Mouse (Mus musculus) neural tube, embryonic 14.5 days (tissue): Measurements from ENCODE around the gene Fam198a. TPM values are rescaled to one million over a fixed set of nuclear protein-coding genes. Genes with fewer than 3 reads are reported as not detected.
A peak's percentile ranks its signal among the peaks of the same experiment; 100 is the strongest.

Experiments used
- ATAC-seq: fragments of 200-750 bp; cut with Nextera tagmentation; 2 replicates; pipeline ENCODE4 v1.8.0; 2017; ENCODE audit warnings: low read depth, mild to moderate bottlenecking, moderate TSS enrichment, moderate library complexity
- H3K27ac ChIP-seq: fragments of 300-500 bp; sonication (generic); 2 replicates; pipeline ENCODE4 v1.5.1; 2014; ENCODE audit warnings: low read depth, mild to moderate bottlenecking, control low read depth, low read length, moderate library complexity, mixed read lengths
- H3K27me3 ChIP-seq: fragments of 300-500 bp; sonication (generic); 2 replicates; pipeline ENCODE4 v1.6.1; 2014; ENCODE audit warnings: low read length; ENCODE audit not compliant: control insufficient read depth, insufficient read depth
- H3K36me3 ChIP-seq: fragments of 300-500 bp; sonication (generic); 2 replicates; pipeline ENCODE4 v1.6.1; 2014; ENCODE audit warnings: low read length, mixed read lengths; ENCODE audit not compliant: control insufficient read depth, insufficient read depth
- H3K4me1 ChIP-seq: fragments of 300-500 bp; sonication (generic); 2 replicates; pipeline ENCODE4 v1.6.1; 2014; ENCODE audit warnings: low read length; ENCODE audit not compliant: control insufficient read depth, insufficient read depth
- H3K4me2 ChIP-seq: fragments of 300-500 bp; sonication (generic); 2 replicates; pipeline ENCODE4 v1.6.1; 2014; ENCODE audit warnings: mild to moderate bottlenecking, low read depth, low read length, control low read depth
- H3K4me3 ChIP-seq: fragments of 300-500 bp; sonication (generic); 2 replicates; pipeline ENCODE4 v1.5.1; 2014; ENCODE audit warnings: low read depth, low read length, control low read depth, mixed read lengths
- H3K9ac ChIP-seq: fragments of 300-500 bp; sonication (generic); replicated peaks from 2 replicates; pipeline ENCODE4 v1.6.1; 2014; ENCODE audit warnings: low read depth, mild to moderate bottlenecking, control low read depth, low read length, mixed read lengths
- H3K9me3 ChIP-seq: fragments of 300-500 bp; sonication (generic); 2 replicates; pipeline ENCODE4 v1.6.1; 2016; ENCODE audit warnings: low read length; ENCODE audit not compliant: control insufficient read depth
- WGBS: fragments of 180-500 bp; shearing (Covaris S2); extraction: QIAGEN DNeasy Blood & Tissue Kit; methylation state at CpG from one replicate; pipeline ENCODE4 v1.1.7; 2014; 5-methylcytosine and 5-hydroxymethylcytosine counted together
- polyA plus RNA-seq: library from polyadenylated mRNA; unstranded; fragments of >200 nt; fragmentation: Nextera tagmentation; extraction: Ambion mirVana; gene quantifications from 2 replicates; pipeline ENCODE4 v1.2.1, GENCODE M21; 2014

The Fam198a gene
- polyA plus RNA-seq, 1 experiment from 2014 or later: 1.0 TPM

DNA sequence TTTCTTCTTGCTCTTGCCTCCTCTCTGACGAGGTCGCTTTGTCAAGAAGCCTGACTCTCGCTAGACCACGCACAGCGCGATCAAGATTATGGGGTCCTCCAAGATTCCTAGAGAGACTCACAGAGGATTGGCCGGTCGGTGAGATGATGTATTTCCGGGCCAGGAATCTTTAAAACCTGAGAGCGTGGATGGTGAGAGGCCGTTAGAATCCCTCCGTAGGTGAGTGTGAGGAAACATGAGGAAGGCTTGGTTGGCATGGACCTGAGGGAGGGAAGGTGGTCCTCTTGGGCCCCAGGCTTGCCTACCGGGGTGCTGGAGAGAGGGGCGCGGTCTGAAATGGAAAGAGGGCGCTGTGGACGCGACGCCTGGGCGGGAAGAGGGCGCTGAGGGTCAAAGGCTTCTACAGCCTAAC lies 12.8 kb upstream of the Fam198a start:
- H3K27ac ChIP-seq: peak overlapping the region; percentile 55; the same call in 1 of the 2 replicates
- H3K36me3 ChIP-seq: no peaks in the 10 kb centered on the region
- H3K9me3 ChIP-seq: no peaks in the 10 kb centered on the region
- no peaks in the 10 kb centered on the region for H3K27me3 ChIP-seq
- ATAC-seq: peak; percentile 71; the same call in 1 of the 2 replicates
- peak overlapping the region; percentile 43 for H3K4me2 ChIP-seq
- peak overlapping the region; percentile 33 for H3K4me3 ChIP-seq
- WGBS: 63% methylated on average over 21 of the region's 21 CpGs
- H3K9ac ChIP-seq: peak overlapping the region; percentile 39
- no peaks in the 10 kb centered on the region for H3K4me1 ChIP-seq

DNA sequence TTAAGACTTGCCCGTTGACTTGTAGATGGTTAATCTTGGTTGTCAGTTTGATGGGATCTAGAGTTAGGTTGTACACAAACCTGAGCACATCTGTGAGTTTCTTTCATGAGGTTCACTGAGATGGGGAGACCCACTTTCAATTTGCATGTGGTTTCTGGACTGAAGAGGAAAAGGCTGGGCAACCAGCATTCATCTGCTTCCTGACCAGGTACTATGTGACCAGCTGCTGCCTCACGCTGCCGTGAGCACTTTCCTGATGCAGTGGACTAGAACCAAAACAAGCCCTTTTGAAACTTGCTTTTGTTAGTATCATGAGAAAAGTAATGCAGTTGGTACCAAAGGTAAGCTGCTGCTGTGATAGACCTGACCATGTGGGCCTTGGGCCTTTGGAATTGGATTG lies 7.8 kb upstream of the Fam198a start:
- 89% methylated on average over 3 of the region's 3 CpGs for WGBS
- Histone ChIP-seq H3K27me3 (no peaks in the 10 kb centered on the region), H3K4me3 (no peak overlapping the region), H3K9me3 (no peaks in the 10 kb centered on the region), H3K4me1 (no peaks in the 10 kb centered on the region), H3K9ac (no peak overlapping the region), H3K4me2 (no peak overlapping the region), H3K27ac (no peak overlapping the region), H3K36me3 (no peaks in the 10 kb centered on the region)
- ATAC-seq: no peak

DNA sequence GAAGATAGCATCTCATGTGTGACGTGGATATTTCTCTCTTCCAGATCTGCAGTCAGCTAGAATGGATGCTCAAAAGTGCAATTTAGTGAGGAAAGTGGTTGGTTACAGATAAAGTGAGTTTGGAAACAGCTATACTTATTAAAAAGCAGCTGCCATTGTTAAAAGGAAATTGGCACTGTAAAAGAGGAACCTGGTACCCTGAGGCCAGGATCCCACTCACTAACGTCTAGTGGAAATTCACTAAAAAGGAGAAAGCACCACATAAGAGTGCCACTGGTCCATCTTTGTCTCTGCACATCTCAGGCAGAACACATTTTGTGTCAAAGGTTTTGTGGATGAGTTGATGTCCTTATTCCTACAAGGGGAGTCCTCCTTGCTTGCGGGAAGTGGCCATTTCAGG lies 7.2 kb upstream of the Fam198a start:
- H3K9ac ChIP-seq: no peak overlapping the region
- no peaks in the 10 kb centered on the region for H3K27me3 ChIP-seq
- 88% methylated on average over 3 of the region's 3 CpGs for WGBS
- no peak overlapping the region for H3K27ac ChIP-seq
- H3K36me3 ChIP-seq: no peaks in the 10 kb centered on the region
- H3K4me3 ChIP-seq: no peak overlapping the region
- H3K4me1 ChIP-seq: no peaks in the 10 kb centered on the region
- ATAC-seq: no peak
- no peaks in the 10 kb centered on the region for H3K9me3 ChIP-seq
- no peak overlapping the region for H3K4me2 ChIP-seq

DNA sequence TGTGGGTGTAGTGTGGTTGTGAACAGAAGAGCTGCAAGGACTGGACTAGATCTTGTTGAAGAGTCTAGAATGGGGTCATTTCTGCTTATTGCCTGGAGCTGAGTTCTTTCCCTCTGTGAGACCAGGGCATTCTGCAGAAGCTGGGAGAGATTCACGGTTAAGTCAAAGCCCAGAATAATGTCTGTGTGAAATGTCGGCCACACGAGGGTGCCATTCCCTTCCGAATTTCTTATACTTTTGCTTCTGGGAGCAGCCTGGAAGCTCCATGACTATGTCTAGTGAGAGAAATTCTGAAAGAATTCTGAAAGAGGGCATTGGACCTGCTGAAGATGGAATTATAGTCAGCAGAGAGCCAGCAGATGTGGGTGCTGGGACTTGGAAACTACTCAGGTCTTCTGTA lies 3.0 kb upstream of the Fam198a start:
- Histone ChIP-seq H3K9me3 (no peaks in the 10 kb centered on the region), H3K27ac (no peak overlapping the region), H3K4me2 (no peak overlapping the region), H3K4me3 (no peak overlapping the region), H3K27me3 (no peaks in the 10 kb centered on the region), H3K9ac (no peak overlapping the region), H3K4me1 (peaks cover 7% of the 10 kb centered on the region), H3K36me3 (no peaks in the 10 kb centered on the region)
- no peak for ATAC-seq
- 7% methylated on average over 4 of the region's 4 CpGs for WGBS

DNA sequence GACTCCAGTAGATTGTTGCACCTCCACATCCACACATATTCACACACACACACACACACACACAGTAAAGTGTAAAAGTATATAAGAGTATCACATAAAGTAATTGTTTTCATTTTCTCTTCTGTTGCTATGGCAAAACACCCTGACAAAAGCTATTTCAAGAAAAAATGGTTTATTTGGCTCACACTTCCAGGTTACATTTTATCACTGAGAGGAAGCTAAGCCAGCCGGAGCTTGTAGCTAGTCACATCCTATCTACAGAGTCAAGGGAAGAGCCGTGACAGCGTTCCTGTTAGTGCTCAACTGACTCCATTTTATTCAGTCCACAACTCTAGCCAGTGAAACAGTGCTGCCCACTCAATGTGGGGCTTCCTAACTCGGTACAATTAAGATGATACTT lies 2.4 kb upstream of the Fam198a start:
- Histone ChIP-seq H3K9ac (no peak overlapping the region), H3K27me3 (no peaks in the 10 kb centered on the region), H3K4me3 (no peak overlapping the region), H3K4me2 (no peak overlapping the region), H3K9me3 (no peaks in the 10 kb centered on the region), H3K27ac (no peak overlapping the region), H3K36me3 (no peaks in the 10 kb centered on the region), H3K4me1 (peaks cover 7% of the 10 kb centered on the region)
- ATAC-seq: no peak
- WGBS: 82% methylated on average over 4 of the region's 4 CpGs

DNA sequence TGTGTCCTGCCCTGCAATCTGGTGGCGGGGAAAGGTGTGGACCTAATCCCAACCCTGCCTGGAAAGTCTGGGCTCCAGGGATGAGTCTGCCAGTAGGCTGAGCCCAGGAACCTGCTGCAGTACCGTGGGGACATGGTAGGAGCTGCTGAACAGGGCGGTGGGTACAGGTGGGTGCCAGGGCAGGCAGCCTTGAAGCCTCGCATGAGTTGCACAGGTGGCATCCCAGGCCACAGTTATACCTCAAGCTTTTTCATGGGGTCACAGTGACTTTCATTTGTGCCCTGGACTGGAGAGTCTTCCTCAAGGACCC lies 281 bp downstream of the Fam198a start:
- Histone ChIP-seq H3K27me3 (no peaks in the 10 kb centered on the region), H3K36me3 (no peaks in the 10 kb centered on the region), H3K9me3 (no peaks in the 10 kb centered on the region), H3K27ac (no peak overlapping the region), H3K4me3 (peak overlapping the region; percentile 15; the same call in 1 of the 2 replicates), H3K4me2 (peak overlapping the region; percentile 23; the same call in 1 of the 2 replicates), H3K9ac (no peak overlapping the region), H3K4me1 (peaks cover 7% of the 10 kb centered on the region)
- ATAC-seq: peak; percentile 56; the same call in 1 of the 2 replicates
- 36% methylated on average over 4 of the region's 4 CpGs for WGBS

DNA sequence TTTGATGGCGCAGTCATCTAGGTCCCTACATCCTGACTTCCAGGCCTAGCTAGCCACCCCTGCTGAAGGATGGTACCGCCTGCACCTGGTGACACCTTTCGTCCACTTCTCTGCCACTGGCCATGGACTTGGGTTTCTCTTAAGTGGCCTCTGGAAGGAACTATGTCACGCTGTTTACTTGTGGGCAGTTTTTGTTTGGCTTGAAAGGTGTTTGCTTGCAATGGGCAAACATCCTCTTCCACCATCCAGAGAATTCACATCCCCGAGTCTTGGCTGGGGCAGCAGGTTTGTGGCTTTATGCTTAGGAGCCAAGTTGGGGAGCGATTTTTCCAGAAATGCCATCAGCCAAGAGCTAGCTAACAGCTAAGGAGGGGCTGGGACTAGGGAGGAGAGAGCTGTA lies 1.8 kb downstream of the Fam198a start:
- H3K4me1 ChIP-seq: peaks cover 7% of the 10 kb centered on the region
- WGBS: 92% methylated on average over 6 of the region's 6 CpGs
- no peak overlapping the region for H3K4me2 ChIP-seq
- H3K9ac ChIP-seq: no peak overlapping the region
- no peak overlapping the region for H3K4me3 ChIP-seq
- no peaks in the 10 kb centered on the region for H3K27me3 ChIP-seq
- H3K36me3 ChIP-seq: no peaks in the 10 kb centered on the region
- H3K27ac ChIP-seq: no peak overlapping the region
- no peaks in the 10 kb centered on the region for H3K9me3 ChIP-seq
- ATAC-seq: no peak

DNA sequence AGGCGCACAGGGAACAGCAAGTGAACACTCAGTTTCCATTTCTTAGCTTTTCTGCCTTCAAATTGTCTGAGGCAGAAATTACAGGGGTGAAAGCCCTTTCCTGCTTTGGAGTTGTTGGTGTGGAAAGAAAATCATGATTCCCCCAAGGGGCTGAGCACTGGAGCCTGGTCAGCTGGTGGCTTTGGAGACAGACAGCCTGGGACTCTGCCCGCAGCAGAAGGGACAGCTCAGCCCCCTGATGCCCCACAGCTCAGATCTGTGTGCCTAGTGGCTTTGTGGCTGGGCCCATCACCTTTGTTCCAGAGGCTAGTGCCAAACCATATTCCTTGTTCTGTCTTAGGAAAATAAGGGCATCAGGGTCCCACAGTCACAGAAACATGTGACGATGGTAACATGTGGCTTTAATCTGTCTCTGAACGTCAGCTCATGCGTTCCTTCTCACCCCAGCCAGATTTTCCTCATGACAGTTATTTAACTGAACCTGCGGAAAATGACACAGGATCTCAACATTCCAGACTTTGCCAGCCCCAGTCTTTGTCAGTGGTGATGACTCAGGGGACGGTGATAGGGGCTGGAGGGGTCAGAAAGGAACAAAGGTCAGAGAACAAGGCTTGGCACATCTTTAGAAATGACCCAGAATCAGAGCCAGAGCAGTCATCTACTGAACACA lies 9.3 kb downstream of the Fam198a start:
- no peak overlapping the region for H3K27ac ChIP-seq
- 66% methylated on average over 7 of the region's 7 CpGs for WGBS
- no peak overlapping the region for H3K9ac ChIP-seq
- no peak overlapping the region for H3K4me3 ChIP-seq
- H3K27me3 ChIP-seq: no peaks in the 10 kb centered on the region
- no peaks in the 10 kb centered on the region for H3K36me3 ChIP-seq
- ATAC-seq: no peak
- no peak overlapping the region for H3K4me2 ChIP-seq
- H3K4me1 ChIP-seq: no peaks in the 10 kb centered on the region
- H3K9me3 ChIP-seq: no peaks in the 10 kb centered on the region

DNA sequence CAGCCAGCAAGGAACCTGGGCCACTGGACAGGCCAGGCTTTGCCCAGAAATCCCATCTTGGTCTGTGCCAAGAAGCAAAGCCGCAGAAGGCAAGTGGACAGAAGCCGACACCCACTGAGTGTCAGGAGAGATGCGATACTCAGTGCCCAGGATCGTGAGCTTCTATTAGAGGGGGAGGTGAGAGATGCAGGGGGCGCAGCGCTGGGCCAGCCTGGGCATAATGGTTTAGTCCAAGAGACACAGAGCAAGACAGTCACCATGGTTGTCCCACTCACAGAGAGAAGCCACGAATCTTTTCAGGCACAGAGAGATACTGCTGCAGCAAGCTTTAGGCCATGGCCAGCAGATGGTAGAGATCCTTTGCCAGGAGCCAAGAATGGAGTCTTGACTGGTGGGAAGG lies 14.2 kb downstream of the Fam198a start:
- H3K4me2 ChIP-seq: no peak overlapping the region
- H3K9me3 ChIP-seq: no peaks in the 10 kb centered on the region
- 90% methylated on average over 7 of the region's 7 CpGs for WGBS
- no peaks in the 10 kb centered on the region for H3K36me3 ChIP-seq
- H3K27me3 ChIP-seq: no peaks in the 10 kb centered on the region
- no peak overlapping the region for H3K27ac ChIP-seq
- no peak overlapping the region for H3K9ac ChIP-seq
- H3K4me1 ChIP-seq: no peaks in the 10 kb centered on the region
- ATAC-seq: no peak
- H3K4me3 ChIP-seq: no peak overlapping the region
